Mouse (Mus musculus) left cerebral cortex, adult 2 months (tissue): ENCODE results near the gene Lsm7. TPM values are rescaled to one million over a fixed set of nuclear protein-coding genes. Genes with fewer than 3 reads are reported as not detected.
A peak's percentile ranks its signal among the peaks of the same experiment; 100 is the strongest.

Experiments
- DNase-seq, 2 experiments: peaks; one replicate each; pipeline ENCODE4 v3.0.0; 2021 to 2022; ENCODE audit warnings: low spot score in 2 of 2, mixed read lengths in 1 of 2; ENCODE audit errors: extremely low spot score in 1 of 2
- H3K27ac ChIP-seq: fragments of 200-600 bp; 2 replicates; pipeline ENCODE4 v1.8.1; 2022
- H3K4me3 ChIP-seq: fragments of 200-600 bp; 2 replicates; pipeline ENCODE4 v1.8.1; 2022
- CTCF ChIP-seq: fragments of 200-600 bp; IDR thresholded peaks from 2 replicates; pipeline ENCODE4 v1.8.1; 2022; ENCODE audit warnings: antibody characterized with exemption, mild to moderate bottlenecking, moderate library complexity
- intact Hi-C: fragments of 180-260 bp; cut with DNase I; formaldehyde crosslinking; loops from one replicate; pipeline ENCODE4 v1.15.1; 2025
- total RNA-seq, 2 experiments: library from RNA; stranded (reverse); gene quantifications; 2 replicates each; pipeline ENCODE4 v1.2.3; 2021

The Lsm7 gene
- total RNA-seq, 2 experiments from 2014 or later: 40.0 to 43.2 TPM

- intact Hi-C loops: no loop called here
- Histone ChIP-seq H3K27ac (peak within 1 kb of the TSS; percentile 84), H3K4me3 (peak within 1 kb of the TSS; percentile 60)
- DNase-seq: peak; percentile 71 to 74
- TF ChIP-seq CTCF: no peak
Observed at GRCm38 (mm10) chr10:80843931-80844547, 11.0 kb downstream of the Lsm7 start, which contains the start of gene Lingo3. Gene Lingo3, minus strand, starts transcription at chr10:80844039.

GRCm38 (mm10) chr10:80843087-80843930 is 11.7 kb downstream of the Lsm7 start:
- peak overlapping the region; percentile 60 for H3K4me3 ChIP-seq
- no peak for TF ChIP-seq CTCF
- intact Hi-C loops: no loop called here
- no peak for DNase-seq
- peak overlapping the region; percentile 84 for H3K27ac ChIP-seq

DNA sequence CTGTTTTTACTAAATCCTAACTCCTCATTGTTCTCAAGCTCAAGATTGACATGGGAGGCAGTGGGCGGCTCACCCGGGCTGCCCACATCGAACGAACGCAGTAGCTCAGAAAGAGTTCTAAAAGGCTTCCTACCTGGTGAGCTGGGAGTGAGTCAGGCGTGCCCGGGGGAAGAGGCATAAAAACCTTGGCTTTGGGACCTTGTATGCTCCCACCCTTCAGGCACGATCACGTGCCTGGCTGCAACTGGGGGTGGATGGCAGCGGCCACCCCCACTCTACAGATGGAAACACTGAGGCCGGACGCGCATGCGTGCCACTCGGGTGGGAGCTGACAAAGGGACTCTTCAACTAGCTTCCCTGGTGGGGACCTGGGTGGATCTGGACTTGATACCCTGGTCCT is 12.7 kb downstream of the Lsm7 start:
- peak overlapping the region; percentile 84; the same call in 1 of the 2 replicates for H3K27ac ChIP-seq
- DNase-seq: peak; percentile 58 to 60
- peak overlapping the region; percentile 60 for H3K4me3 ChIP-seq
- no peak for TF ChIP-seq CTCF
- intact Hi-C loops: no loop called here

- TF ChIP-seq CTCF: no peak
- Histone ChIP-seq H3K27ac (peak overlapping the region; percentile 56; the same call in 1 of the 2 replicates), H3K4me3 (no peak overlapping the region)
- intact Hi-C loops: no loop called here
- DNase-seq: no peak
Observed at GRCm38 (mm10) chr10:80841685-80842084, 13.3 kb downstream of the Lsm7 start.

DNA sequence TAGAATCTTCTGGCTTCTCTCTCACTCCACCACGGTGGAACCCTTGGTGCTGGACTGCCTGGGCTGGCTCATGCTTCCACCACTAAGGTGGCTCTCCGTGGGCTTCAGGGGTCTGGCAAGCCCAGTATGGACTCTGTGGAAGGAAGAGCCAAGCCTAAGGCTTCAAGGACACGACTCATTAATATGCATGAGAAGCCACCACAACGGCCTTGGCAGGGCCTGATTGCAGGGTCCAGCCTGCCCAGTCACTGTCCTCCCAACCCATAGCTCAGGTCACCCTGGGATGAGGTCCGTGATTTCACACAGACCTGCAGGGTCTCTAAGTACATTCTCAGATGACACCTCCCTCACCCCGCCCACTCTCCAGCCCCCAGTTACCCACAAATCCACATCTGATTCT is 15.2 kb downstream of the Lsm7 start:
- Histone ChIP-seq H3K4me3 (no peak overlapping the region), H3K27ac (no peak overlapping the region)
- DNase-seq: no peak
- no peak for TF ChIP-seq CTCF
- intact Hi-C loops: no loop called here

DNA sequence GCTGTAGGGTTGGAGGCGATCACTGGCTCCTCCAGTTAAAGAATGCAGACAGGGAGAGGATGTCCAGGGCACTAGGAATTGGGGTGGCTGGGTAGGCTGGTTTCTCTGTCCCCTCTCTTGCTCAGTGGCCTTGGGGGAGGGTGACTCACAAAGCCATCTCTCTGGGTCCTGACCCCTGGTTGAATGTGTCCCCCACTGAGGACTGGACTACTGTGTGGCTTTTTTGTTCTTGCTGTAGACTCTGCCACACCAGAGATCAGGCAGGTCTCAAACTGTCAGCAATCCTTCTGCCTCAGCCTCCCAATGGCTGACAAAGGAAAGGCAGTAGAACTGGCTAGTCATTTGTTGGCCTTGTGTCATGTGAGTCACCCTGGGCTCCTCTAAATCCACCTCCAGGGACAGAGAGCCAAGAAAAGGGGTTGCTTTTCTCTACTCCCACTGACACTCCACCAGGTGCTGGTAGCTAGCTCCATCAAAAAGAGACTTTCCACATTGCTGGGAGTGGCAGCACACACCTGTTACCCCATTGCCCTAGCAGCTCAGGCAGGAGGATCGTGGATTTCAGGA is 16.6 kb downstream of the Lsm7 start:
- TF ChIP-seq CTCF: no peak
- Histone ChIP-seq H3K27ac (no peak overlapping the region), H3K4me3 (no peak overlapping the region)
- intact Hi-C loops: no loop called here
- no peak for DNase-seq

DNA sequence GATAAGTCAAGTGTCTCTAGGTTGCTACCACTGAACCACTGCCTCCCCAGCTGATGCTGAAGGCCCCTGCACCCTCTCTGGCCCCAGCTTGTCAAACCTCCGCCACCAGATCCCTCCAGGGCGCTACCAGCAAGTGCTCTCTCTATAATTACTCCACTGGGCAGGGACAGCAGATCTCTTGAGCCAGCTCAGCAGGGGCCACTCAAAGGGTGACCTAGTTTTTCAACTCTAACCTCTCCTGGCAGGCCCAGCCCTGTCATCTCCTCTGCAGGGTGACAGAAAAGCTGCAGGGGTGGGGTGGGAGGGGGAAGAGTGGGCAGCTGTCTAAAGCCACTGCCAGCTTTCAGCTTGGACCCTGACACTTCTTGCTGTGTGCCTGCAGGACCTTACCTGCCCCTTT is 17.2 kb downstream of the Lsm7 start:
- H3K4me3 ChIP-seq: no peak overlapping the region
- no peak for TF ChIP-seq CTCF
- intact Hi-C loops: no loop called here
- DNase-seq: no peak
- H3K27ac ChIP-seq: no peak overlapping the region

DNA sequence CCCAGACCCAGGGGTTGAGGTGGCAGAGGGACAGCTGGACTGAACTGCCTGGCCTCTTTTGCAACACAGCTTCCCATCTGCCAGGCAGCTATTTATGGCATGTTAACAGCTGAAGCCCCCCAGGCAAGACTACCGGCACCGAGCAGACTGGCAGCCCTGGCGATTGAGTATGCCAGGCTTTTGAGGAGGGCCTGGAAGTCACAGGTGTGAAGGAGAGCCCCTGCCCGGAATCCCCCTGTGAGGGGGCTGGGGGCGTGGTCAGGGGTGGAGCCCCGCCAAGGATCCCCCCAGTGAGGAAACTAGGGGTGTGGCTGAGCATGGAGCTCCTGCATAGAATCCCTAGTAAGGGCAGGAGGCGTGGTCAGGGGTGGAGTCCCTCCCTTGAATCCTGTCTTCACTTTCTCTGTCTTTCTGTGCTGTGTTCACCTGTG is 18.0 kb downstream of the Lsm7 start:
- intact Hi-C loops: no loop called here
- no peak for TF ChIP-seq CTCF
- no peak overlapping the region for H3K4me3 ChIP-seq
- DNase-seq: no peak
- no peak overlapping the region for H3K27ac ChIP-seq

DNA sequence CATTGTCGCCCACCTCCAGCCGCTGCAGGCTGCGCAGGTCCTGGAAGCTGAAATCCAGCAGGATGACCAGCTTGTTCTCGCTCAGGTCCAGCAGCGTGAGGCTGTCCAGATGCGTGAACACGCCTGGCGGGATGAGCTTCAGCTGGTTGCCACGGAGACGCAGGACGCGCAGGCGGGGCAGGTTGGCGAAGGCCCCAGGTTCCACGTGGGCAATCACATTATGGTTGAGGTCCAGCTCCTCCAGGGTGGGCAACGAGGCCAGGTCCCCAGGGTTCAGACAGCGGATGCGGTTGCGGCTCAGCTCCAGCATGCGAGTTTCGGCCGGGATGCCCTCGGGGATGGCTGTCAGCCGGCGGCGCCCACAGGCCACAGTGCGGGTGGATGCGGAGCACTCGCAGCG is 19.4 kb downstream of the Lsm7 start:
- Histone ChIP-seq H3K4me3 (no peak overlapping the region), H3K27ac (no peak overlapping the region)
- no peak for DNase-seq
- intact Hi-C loops: no loop called here
- no peak for TF ChIP-seq CTCF

DNA sequence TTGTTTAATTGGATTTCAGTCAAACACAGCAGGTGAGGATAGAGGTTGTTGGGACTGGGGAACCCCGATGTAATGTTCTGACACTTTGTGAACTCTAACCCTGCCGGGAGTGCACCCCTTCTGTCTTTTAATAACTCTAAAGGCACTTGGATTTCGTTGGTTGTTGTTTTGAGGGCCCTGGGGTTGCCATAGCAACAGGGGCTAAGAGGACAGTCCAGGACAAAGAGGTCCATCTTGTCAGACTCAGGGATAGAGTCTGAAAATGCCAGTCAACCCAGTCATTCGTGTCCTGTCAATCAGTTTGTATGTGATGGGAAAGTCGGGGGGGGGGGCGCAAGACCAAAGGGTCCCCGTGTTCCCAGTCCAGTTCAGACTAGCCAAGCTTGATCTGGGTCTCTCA is 22.2 kb downstream of the Lsm7 start:
- no peak overlapping the region for H3K4me3 ChIP-seq
- TF ChIP-seq CTCF: no peak
- no peak for DNase-seq
- H3K27ac ChIP-seq: no peak overlapping the region
- intact Hi-C loops: no loop called here

- no peak for DNase-seq
- intact Hi-C loops: no loop called here
- no peak for TF ChIP-seq CTCF
Observed at GRCm38 (mm10) chr10:80831136-80831535, 23.9 kb downstream of the Lsm7 start.

More at GRCm38 (mm10) chr10:80831136-80831535, 23.9 kb downstream of the Lsm7 start:
- Histone ChIP-seq H3K4me3 (no peak overlapping the region), H3K27ac (no peak overlapping the region)
